Mouse (Mus musculus): Measurements from ENCODE around the gene Olfr1058.
"Not testable (repeated sequence)": the region's sequence is repeated elsewhere in the genome, so short reads cannot be mapped to it uniquely, and the experiment has no call there.

Olfr1058 gene

GRCm38 (mm10) chr2:86388461-86388860, at the start of gene Olfr1058:
TSS of gene Olfr1058 (minus strand) at chr2:86388561.
- DNase-seq (ENCODE audit: low spot score in 2 of 2) = not testable (repeated sequence)

DNA sequence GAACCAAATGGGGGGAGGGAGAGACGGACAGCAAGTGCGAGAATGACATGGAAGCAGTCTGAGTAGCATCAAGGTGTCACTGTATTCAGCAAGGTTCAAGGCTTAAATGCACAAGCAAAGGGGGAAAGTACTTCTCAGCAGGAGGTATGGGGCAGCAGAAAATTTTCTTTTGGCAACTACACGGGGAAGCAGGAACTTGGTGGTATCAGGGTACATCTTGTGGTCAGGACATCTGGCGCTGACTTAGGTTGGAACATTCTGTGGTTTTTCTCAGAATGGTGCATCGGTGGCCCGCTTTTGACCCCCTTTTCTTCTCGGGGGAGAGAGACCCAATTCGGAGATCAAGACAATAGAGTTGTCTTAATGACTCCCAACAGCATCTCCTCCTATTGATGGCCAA, 40.1 kb upstream of the Olfr1058 start:
- DNase-seq (ENCODE audit: low spot score in 2 of 2) = not testable (repeated sequence)

DNA sequence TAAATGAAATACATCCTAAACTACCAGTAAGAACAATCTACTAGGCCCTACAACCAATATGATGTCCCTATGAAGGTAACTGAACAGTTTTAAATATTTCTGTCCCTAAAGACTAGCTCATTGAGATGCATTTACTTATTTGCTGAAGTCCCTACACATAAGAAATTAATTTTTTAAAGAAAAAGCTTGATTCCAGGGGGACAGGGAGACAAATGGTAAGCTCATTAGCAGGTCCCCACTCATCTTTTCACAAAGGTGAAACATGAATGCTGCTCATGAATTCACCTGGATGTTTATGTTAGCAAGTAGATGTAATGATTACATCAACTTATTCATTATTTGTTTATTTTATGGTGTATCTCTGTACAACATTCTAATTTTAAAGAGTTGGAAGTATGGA, 38.3 kb upstream of the Olfr1058 start, which contains the start of gene Olfr1062:
Olfr1062 (minus strand) TSS at position 101 of the 400 bp plus-strand sequence.
- DNase-seq (ENCODE audit: low spot score in 2 of 2) = not testable (repeated sequence)

DNA sequence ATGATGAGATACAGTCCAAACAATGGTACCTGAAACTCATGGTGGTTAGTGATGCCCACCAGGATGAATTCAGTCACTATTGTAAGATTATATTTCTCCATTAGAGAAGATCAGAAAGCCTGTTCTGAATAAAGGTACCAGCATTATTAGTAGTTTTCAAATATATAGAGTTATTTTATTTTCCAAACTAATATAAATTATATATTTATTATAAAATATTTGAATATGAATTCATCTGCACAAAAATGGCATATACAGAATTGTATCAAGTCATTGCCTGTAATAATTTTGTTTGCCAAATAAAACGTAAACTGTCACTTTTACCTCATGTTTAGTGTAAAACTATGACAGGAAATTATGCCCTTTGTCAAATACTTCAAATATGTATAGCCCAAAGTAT, 25.6 kb upstream of the Olfr1058 start, which contains the start of gene Olfr1061:
Olfr1061 (minus strand) TSS at position 101 of the 400 bp plus-strand sequence.
- no peak for DNase-seq (ENCODE audit: low spot score in 2 of 2)

DNA sequence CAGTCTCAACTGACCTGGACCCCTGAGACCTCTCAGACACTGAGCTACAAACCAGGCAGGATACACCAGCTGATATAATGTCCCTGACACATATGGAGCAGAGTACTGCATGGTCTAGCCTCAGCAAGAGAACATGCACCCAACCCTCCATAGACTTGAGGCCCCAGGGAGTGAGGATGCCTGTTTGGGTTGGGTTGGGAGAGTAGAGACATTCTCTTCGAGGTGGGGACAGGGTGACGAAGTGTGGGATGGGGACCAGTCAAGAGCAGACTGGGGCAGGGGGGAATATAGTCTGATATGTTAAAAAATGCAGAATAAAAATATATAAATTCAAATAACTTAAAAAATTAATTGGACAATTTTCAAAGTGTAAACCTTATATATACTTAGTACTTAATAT, 6.8 kb upstream of the Olfr1058 start:
- no peak for DNase-seq (ENCODE audit: low spot score in 2 of 2)

DNA sequence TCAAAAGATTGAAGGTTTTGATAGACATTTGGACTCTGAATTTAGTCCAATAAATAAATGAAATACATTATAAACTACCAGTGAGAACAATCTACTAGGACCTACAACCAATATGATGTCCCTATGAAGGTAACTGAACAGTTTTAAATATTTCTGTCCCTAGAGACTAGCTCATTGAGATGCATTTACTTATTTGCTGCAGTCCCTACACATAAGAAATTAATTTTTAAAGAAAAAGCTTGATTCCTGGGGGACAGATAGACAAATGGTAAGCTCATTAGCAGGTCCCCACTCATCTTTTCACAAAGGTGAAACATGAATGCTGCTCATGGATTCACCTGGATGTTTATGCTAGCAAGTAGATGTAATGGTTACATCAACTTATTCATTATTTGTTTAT, 10.1 kb downstream of the Olfr1058 start, which contains the start of gene Olfr1057:
Olfr1057 (minus strand) TSS at position 101 of the 400 bp plus-strand sequence.
- DNase-seq (ENCODE audit: low spot score in 2 of 2) = no peak

DNA sequence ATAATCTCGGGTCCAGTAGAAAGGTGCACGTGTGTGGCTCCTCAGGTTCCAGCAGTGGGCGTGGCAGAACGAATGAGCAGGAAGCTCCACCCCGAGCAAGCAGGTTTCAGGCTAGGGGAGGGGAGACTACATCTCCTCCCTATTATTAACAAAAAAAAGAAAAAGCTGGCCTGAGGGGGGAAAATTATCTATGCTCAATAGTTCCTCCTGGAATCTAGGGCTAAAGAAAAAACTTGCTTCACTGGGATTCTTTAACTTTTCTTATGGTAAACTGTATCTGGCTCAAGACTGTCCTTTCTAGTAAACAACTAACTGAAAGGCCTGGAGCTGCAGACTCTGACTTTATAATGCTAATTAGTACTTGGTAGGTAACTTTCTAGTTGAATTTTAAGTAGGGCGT, 22.0 kb downstream of the Olfr1058 start:
- DNase-seq (ENCODE audit: low spot score in 2 of 2) = not testable (repeated sequence)

DNA sequence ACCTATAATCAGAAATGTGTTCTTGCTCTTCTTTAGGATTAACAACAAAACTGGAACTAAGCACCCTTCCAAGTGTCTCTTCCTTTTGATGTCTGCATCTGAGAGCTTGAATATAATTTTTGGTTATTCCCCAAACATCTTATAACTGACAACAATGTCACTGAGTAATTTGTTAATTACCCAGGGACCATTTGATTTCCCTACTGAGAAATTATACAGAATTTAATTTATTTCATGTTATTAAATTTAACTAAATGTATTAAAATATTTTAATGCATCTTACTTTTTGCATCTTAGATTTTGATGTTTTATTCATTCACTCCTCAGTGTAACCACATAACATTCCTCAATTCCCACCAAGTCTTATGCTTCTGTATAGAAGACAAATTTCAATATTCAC, 26.0 kb downstream of the Olfr1058 start, which contains the start of gene Olfr1056:
Olfr1056 (minus strand) TSS at position 101 of the 400 bp plus-strand sequence.
- no peak for DNase-seq (ENCODE audit: low spot score in 2 of 2)

DNA sequence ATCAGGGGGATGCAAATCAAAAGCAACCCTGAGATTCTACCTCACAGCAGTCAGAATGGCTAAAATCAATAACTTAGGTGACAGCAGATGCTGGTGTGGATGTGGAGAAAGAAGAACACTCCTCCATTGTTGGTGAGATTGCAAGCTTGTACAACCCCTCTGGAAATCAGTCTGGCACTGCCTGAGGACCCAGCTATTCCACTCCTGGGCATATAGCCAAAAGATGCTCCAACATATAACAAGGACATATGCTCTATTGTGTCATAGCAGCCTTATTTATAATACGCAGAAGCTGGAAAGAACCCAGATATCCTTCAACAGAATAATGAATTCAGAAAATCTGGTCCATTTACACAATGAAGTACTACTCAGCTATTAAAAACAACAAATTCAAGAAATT, 36.6 kb downstream of the Olfr1058 start:
- not testable (repeated sequence) for DNase-seq (ENCODE audit: low spot score in 2 of 2)

- DNase-seq (ENCODE audit: low spot score in 2 of 2) = no peak
Observed at GRCm38 (mm10) chr2:86350184-86350583, 38.2 kb downstream of the Olfr1058 start, which contains the start of gene Olfr1055. TSS of gene Olfr1055 (minus strand) at chr2:86350284.

DNA sequence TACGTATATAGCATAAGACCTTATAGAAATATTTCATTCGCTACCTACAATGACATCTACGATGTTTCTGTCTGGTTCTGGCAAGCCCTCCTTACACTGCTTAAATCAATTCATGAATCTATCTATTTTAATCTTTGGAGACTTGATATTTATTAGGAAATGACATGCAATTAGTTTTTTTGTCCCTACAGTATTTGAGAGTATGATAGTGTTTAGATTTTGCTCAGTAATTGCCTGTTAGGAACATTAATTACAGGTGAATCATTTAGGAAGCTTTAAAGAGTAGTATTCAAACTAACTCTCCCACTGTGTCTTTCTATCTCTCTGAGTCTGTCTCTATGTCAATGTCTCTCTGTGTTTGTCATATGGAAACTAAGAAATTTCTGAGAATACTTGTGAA, 53.0 kb downstream of the Olfr1058 start, which contains the start of gene Olfr1054:
Olfr1054 (minus strand) TSS at position 101 of the 400 bp plus-strand sequence.
- DNase-seq (ENCODE audit: low spot score in 2 of 2) = no peak

Measured in cerebellum, postnatal 4 days (tissue).